Mouse (Mus musculus): ENCODE data around the gene Defb25. TPM values are rescaled to one million over a fixed set of nuclear protein-coding genes. Genes with fewer than 3 reads are reported as not detected.

The Defb25 gene
- polyA plus RNA-seq, 1 experiment: not detected

- no peak overlapping the region for H3K27ac ChIP-seq (ENCODE audit: insufficient read depth, low read length)
Observed at GRCm38 (mm10) chr2:152616470-152616869, 6.4 kb downstream of the Defb25 start.

DNA sequence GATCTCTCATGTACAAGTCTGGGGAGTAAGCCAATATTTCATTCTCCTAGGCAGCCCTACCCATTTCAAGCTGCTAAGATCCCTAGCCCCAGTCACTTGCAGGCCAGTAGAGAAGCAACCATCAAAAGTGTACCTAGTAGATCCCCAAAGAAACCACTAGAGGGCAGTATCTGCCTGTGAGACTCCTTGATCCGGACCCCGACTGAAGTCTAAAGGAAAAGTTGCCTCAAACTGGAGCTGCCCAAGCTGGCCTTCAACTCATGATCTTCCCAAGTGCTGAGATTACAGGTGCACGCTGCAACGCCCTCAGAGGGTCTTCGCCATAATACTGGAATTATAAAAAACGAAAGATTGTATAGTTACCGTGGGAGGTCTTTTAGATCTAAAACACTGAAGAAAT lies 7.3 kb downstream of the Defb25 start:
- no peaks in the 10 kb centered on the region for H3K4me1 ChIP-seq (ENCODE audit: control insufficient read depth, insufficient read depth, low read length)
- no peak overlapping the region for H3K27ac ChIP-seq (ENCODE audit: insufficient read depth, low read length)
- TF ChIP-seq POLR2A (IDR thresholded peaks at IDR 0.05; ENCODE audit: extremely low read depth, insufficient read depth, low read length): no peak
- TF ChIP-seq CTCF (IDR thresholded peaks at IDR 0.05; ENCODE audit: extremely low read depth, insufficient read depth, low read length): peak; percentile 89
- no peak overlapping the region for H3K4me3 ChIP-seq (ENCODE audit: insufficient read depth, low read length)

More at GRCm38 (mm10) chr2:152616470-152616869, 6.4 kb downstream of the Defb25 start:
- no peak for TF ChIP-seq POLR2A (IDR thresholded peaks at IDR 0.05; ENCODE audit: extremely low read depth, insufficient read depth, low read length)
- TF ChIP-seq CTCF (IDR thresholded peaks at IDR 0.05; ENCODE audit: extremely low read depth, insufficient read depth, low read length): no peak
- Histone ChIP-seq H3K4me3 (ENCODE audit: insufficient read depth, low read length) (no peak overlapping the region), H3K4me1 (ENCODE audit: control insufficient read depth, insufficient read depth, low read length) (no peaks in the 10 kb centered on the region)

DNA sequence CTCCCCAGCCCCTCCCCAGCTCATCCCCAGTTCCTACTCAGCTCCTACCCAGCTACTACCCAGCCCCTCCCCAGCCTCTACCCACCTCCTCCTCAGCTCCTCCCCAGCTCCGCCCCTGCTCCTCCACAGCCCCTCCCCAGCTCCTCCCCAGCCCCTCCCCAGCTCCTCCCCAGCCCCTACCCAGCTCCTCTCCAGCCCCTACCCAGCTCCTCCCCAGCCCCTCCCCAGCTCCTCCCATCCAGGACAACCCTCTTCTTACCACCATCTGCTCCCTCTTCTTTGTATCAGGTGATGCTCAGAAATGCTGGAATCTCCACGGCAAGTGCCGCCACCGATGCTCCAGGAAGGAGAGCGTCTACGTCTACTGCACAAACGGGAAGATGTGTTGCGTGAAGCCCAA lies 10.7 kb downstream of the Defb25 start:
- H3K4me1 ChIP-seq (ENCODE audit: control insufficient read depth, insufficient read depth, low read length): no peaks in the 10 kb centered on the region
- H3K27ac ChIP-seq (ENCODE audit: insufficient read depth, low read length): no peak overlapping the region
- H3K4me3 ChIP-seq (ENCODE audit: insufficient read depth, low read length): no peak overlapping the region
- TF ChIP-seq POLR2A (IDR thresholded peaks at IDR 0.05; ENCODE audit: extremely low read depth, insufficient read depth, low read length) (no peak), CTCF (IDR thresholded peaks at IDR 0.05; ENCODE audit: extremely low read depth, insufficient read depth, low read length) (no peak)

DNA sequence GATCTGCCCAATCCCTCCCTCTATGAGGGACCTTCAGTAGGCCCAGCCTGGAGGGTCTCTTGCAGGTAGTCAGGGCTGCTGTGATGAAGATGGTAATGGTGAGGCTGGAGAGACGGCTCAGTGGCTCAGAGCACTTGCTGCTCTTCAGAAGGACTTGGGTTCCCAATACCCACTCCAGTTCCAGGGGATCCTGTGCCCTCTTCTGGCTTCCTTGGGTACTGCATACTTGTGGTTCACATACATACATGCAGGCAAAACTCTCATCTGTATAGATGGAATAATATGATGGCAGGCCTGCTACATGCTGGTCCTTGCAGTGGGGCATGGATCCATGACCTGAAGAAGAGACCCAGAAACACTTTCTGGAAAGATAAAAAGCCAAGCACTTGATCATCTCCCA lies 14.1 kb downstream of the Defb25 start:
- Histone ChIP-seq H3K4me3 (ENCODE audit: insufficient read depth, low read length) (no peak overlapping the region), H3K4me1 (ENCODE audit: control insufficient read depth, insufficient read depth, low read length) (no peaks in the 10 kb centered on the region)
- TF ChIP-seq POLR2A (IDR thresholded peaks at IDR 0.05; ENCODE audit: extremely low read depth, insufficient read depth, low read length) (no peak), CTCF (IDR thresholded peaks at IDR 0.05; ENCODE audit: extremely low read depth, insufficient read depth, low read length) (no peak)

GRCm38 (mm10) chr2:152607746-152608145 lies 15.1 kb downstream of the Defb25 start:
- Histone ChIP-seq H3K4me1 (ENCODE audit: control insufficient read depth, insufficient read depth, low read length) (no peaks in the 10 kb centered on the region), H3K4me3 (ENCODE audit: insufficient read depth, low read length) (no peak overlapping the region), H3K27ac (ENCODE audit: insufficient read depth, low read length) (no peak overlapping the region)
- TF ChIP-seq POLR2A (IDR thresholded peaks at IDR 0.05; ENCODE audit: extremely low read depth, insufficient read depth, low read length) (no peak), CTCF (IDR thresholded peaks at IDR 0.05; ENCODE audit: extremely low read depth, insufficient read depth, low read length) (no peak)

More for the DNA sequence above, 14.1 kb downstream of the Defb25 start:
- H3K27ac ChIP-seq (ENCODE audit: insufficient read depth, low read length): no peak overlapping the region

- Histone ChIP-seq H3K4me1 (ENCODE audit: control insufficient read depth, insufficient read depth, low read length) (no peaks in the 10 kb centered on the region), H3K4me3 (ENCODE audit: insufficient read depth, low read length) (no peak within 1 kb of the TSS), H3K27ac (ENCODE audit: insufficient read depth, low read length) (no peak within 1 kb of the TSS)
- TF ChIP-seq POLR2A (IDR thresholded peaks at IDR 0.05; ENCODE audit: extremely low read depth, insufficient read depth, low read length): no peak
- peak; percentile 55 for TF ChIP-seq CTCF (IDR thresholded peaks at IDR 0.05; ENCODE audit: extremely low read depth, insufficient read depth, low read length)
Observed at GRCm38 (mm10) chr2:152604057-152604456, 18.8 kb downstream of the Defb25 start, which contains the start of gene Defb36. Defb36 (plus strand) TSS chr2:152604327.

DNA sequence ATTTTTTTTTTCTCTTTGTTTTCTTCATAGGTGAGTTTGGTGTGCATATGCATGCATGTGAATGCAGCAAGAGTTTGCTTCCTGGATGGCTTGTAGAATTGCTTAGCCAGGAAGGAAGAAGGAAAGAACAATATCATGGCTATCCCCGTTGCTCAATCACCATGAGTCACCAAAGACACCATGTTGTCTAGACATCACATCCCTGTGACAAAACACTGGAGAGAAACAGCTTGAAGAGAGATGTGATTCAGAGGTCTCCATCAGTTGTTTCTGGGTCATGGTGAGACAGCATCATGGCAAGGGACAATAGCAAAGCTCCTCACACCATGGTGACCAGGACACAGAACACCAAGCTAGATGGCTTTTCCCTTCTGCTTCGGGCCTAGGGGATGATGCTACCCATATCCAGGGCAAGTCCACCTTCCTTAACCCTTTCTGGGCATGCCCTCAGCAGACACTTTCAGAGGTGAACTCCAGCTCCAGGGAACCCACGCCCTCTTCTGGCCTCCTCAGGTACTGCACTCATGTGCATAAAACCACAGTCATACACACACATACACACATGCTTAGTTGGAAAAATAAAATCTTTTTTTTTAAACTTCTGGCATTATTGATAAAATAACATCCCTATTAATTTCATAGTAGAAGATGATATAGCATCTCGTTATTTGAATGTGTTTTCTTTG lies 21.4 kb downstream of the Defb25 start:
- Histone ChIP-seq H3K4me3 (ENCODE audit: insufficient read depth, low read length) (no peak overlapping the region), H3K27ac (ENCODE audit: insufficient read depth, low read length) (no peak overlapping the region), H3K4me1 (ENCODE audit: control insufficient read depth, insufficient read depth, low read length) (no peaks in the 10 kb centered on the region)
- no peak for TF ChIP-seq POLR2A (IDR thresholded peaks at IDR 0.05; ENCODE audit: extremely low read depth, insufficient read depth, low read length)
- no peak for TF ChIP-seq CTCF (IDR thresholded peaks at IDR 0.05; ENCODE audit: extremely low read depth, insufficient read depth, low read length)

DNA sequence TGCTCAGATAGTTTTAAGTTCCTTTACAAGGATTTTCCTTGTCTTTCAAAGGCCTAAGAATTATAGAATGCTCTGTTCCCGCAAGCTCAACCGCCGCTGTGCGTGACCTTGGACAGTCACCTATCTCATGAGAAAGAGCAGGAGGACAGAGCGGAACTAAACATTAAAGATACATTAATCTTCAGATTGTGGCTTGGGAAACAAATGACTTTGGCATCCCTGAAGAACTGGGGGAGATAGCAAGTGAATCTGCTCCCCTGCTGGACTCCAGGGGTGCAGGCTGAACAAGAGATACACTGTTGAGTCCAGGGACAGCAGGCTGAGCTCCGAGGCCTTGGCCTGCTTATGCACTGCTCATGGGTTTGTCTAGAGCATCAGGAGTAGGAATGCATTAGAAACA lies 22.8 kb downstream of the Defb25 start:
- no peak overlapping the region for H3K27ac ChIP-seq (ENCODE audit: insufficient read depth, low read length)
- TF ChIP-seq POLR2A (IDR thresholded peaks at IDR 0.05; ENCODE audit: extremely low read depth, insufficient read depth, low read length) (no peak), CTCF (IDR thresholded peaks at IDR 0.05; ENCODE audit: extremely low read depth, insufficient read depth, low read length) (no peak)
- H3K4me3 ChIP-seq (ENCODE audit: insufficient read depth, low read length): no peak overlapping the region
- no peaks in the 10 kb centered on the region for H3K4me1 ChIP-seq (ENCODE audit: control insufficient read depth, insufficient read depth, low read length)

DNA sequence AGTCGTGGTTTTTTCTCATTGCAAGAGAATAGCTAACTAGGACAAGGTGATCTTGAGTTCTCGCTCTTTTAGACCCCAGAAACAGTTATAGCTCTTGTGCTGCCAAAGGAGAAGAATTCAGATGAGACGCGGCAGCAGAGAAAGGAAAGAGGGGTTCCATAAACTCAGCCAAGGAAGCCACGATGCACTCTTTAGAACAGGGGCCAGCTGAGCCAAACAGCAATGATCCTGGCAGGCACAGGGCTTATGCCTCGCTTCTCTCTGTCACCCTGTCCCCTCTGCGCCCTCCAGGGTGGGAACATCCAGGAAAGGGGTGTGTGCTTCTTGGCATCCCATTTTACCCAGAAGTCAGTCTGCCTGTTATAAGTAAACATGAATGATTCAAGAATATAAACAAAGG lies 23.6 kb downstream of the Defb25 start, which contains the start of gene Defb45:
TSS of gene Defb45 (minus strand) at position 101 of the 400 bp plus-strand sequence.
- Histone ChIP-seq H3K4me1 (ENCODE audit: control insufficient read depth, insufficient read depth, low read length) (no peaks in the 10 kb centered on the region), H3K27ac (ENCODE audit: insufficient read depth, low read length) (no peak within 1 kb of the TSS), H3K4me3 (ENCODE audit: insufficient read depth, low read length) (no peak within 1 kb of the TSS)
- TF ChIP-seq CTCF (IDR thresholded peaks at IDR 0.05; ENCODE audit: extremely low read depth, insufficient read depth, low read length) (no peak), POLR2A (IDR thresholded peaks at IDR 0.05; ENCODE audit: extremely low read depth, insufficient read depth, low read length) (no peak)

DNA sequence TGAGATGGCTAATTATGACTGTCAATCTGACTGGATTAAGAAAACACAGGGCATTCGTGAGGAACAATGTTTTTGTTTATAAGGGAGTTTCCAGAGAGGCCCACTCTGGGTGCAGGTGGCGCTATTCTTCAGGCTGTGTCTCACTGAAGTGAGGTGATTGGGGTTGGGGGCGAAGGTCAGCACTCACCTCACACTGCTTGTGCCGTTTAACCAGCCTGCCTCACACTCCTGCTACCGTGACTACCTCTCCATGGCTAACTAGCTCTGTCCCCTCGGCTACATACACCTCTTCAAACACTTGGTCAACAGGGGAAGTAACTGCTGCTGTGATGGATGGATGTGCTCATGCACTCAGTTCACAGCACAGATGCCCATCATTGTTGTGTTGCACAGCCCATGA lies 33.8 kb downstream of the Defb25 start:
- Histone ChIP-seq H3K4me3 (ENCODE audit: insufficient read depth, low read length) (no peak overlapping the region), H3K4me1 (ENCODE audit: control insufficient read depth, insufficient read depth, low read length) (no peaks in the 10 kb centered on the region), H3K27ac (ENCODE audit: insufficient read depth, low read length) (no peak overlapping the region)
- TF ChIP-seq CTCF (IDR thresholded peaks at IDR 0.05; ENCODE audit: extremely low read depth, insufficient read depth, low read length) (no peak), POLR2A (IDR thresholded peaks at IDR 0.05; ENCODE audit: extremely low read depth, insufficient read depth, low read length) (no peak)
